Mouse (Mus musculus) B cell, adult 2 months (primary cell): ENCODE measurements around the gene Spata31d1d.

Experiments used
- DNase-seq, 2 experiments: peaks; one replicate each; pipeline ENCODE4 v3.0.0; 2022

Spata31d1d gene

DNA sequence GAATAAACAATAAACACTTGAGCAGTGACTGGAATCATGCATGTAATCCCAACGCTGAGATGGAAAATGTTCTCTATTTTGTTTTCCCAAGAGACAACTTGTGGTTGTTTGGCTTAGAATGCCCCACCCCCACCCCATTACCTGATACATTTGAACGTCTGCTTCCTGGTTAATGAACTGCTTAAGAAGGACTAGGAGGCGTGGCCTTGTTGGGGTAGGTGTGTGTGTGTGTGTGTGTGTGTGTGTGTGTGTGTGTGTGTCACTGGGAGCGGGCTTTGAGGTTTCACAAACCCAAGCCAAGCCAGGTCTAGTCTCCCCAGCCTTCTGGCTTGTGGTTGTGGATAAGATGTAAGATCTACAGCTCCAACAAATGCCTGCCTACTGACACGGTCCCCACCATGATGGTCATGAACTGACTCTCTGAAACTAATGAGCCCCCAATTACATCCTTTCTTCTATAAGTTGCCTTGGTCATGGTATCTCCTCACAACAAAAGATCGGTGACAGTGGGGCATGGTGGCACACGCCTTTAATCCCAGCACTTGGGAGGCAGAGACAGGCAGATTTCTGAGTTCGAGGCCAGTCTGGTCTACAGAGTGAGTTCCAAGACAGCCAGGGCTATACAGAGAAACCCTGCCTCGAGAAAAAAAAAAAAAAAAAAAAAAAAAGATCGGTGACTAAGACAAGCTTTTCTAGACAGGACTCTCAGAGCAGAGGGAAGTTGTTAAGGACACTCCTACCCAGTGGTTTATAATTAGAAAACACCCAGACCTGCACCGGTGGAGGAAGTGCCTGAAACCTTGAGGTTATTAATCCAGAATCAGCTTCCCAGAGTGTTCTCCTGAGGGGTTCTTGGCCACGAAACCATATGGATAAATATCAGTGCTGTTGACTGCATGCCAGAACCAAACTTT lies 55.0 kb downstream of the Spata31d1d start:
- DNase-seq = peak; percentile 31 to 33
